Mouse (Mus musculus): ENCODE results near the gene Tmcc3. TPM values are rescaled to one million over a fixed set of nuclear protein-coding genes. Genes with fewer than 3 reads are reported as not detected.

Gene Tmcc3
- total RNA-seq, 2 experiments from 2014 or later: 24.6 to 34.6 TPM

- DNase-seq (ENCODE audit: low spot score): peak; percentile 58
- intact Hi-C loops (cut with DNase I): loop anchor here (1.0 to 2.0 kb wide), 5 partner anchors 54 to 201 kb away; no protein-coding TSS in a partner anchor
These were observed 96.8 kb downstream of the Tmcc3 start for GRCm38 (mm10) chr10:94408356-94409146.

DNA sequence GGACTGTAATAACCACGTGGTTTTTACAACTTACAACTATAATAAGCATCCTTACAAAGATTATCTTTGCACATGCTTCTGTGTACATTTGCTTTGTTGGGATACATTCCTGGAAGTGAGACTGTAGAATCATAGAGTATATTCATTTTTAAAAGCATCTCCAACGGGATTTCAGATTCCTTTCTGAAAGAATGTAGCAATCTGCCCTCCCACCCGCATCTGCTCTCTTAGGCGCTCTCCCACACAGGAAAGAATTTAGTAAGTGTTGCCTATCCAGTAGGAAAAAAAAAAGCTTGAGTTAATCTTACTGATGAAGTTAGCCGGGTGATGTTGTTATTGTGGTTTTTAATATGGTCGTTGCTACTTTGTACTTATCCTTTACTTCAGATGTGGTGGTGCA, 97.9 kb downstream of the Tmcc3 start:
- intact Hi-C loops (cut with DNase I): loop anchor here (2.0 kb wide), 4 partner anchors 53 to 153 kb away; no protein-coding TSS in a partner anchor
- DNase-seq (ENCODE audit: low spot score): no peak

DNA sequence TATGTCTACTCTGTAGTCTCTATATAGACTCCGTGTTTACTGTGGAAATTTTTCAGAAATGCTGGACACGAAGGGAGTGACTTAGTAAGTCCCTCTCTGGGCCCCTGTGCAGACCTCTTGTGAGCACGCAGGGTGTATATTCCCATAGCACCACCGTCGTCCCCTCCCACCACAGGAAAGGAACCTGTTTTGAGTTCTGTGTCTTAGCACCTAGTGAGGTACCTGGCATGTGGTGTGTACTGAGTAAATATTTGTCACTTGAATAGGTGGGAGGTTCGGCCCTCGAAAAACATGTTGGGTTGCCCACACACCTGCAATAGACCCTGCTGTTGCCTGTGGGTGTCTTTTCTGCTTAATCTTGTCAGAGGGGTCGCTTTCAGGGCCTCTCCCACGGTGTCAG, 99.8 kb downstream of the Tmcc3 start:
- intact Hi-C loops (cut with DNase I): no loop called here

GRCm38 (mm10) chr10:94413770-94414651, 102.3 kb downstream of the Tmcc3 start:
- DNase-seq (ENCODE audit: low spot score): no peak
- intact Hi-C loops (cut with DNase I): no loop called here

More for the DNA sequence above, 99.8 kb downstream of the Tmcc3 start:
- DNase-seq (ENCODE audit: low spot score): no peak

DNA sequence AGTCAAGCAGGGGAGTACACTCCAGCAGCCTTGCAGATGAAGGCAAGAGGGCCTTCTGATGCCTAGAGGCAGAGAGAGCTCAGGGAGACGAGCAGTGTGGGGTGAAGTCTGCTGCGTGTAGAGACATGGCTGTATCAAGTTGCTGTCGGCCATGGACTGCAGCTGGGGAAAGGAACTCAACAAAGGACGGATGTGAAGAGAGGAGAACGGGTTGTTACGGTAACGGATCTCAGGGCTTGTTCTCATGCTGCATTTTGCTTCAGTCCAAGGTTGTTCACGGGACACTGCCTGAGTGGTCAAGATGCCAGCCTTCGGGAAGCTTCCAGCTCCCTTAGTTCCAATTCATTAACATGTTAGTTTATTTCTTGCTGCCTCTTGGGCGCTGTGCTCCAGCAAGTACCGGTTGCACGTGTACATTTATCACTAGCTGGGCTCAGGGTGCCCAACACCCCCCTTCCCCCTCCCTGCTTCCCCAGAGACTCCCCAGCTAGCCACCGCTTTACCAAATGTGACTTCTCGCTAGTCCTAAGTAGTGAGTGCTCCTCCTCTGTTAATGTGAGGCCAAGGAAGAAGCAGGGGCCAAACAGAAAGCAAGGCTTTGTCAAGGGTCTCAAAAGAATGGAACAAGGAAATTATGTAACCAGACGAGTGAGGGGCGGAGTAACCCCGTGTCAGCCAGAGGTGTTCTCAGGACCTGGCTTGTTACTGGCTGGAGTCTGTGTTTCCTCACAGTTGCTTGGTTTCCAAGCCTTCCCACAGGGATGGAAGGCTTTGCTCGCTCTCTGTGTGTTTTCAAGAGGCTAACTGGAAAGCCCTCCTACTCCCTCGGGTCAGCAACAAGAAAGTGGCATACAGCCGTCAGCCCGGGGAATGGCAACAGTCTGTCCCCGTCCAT, 104.4 kb downstream of the Tmcc3 start:
- intact Hi-C loops (cut with DNase I): no loop called here
- no peak for DNase-seq (ENCODE audit: low spot score)

- DNase-seq (ENCODE audit: low spot score): no peak
- intact Hi-C loops (cut with DNase I): no loop called here
These were observed 105.9 kb downstream of the Tmcc3 start for GRCm38 (mm10) chr10:94417643-94418042.

DNA sequence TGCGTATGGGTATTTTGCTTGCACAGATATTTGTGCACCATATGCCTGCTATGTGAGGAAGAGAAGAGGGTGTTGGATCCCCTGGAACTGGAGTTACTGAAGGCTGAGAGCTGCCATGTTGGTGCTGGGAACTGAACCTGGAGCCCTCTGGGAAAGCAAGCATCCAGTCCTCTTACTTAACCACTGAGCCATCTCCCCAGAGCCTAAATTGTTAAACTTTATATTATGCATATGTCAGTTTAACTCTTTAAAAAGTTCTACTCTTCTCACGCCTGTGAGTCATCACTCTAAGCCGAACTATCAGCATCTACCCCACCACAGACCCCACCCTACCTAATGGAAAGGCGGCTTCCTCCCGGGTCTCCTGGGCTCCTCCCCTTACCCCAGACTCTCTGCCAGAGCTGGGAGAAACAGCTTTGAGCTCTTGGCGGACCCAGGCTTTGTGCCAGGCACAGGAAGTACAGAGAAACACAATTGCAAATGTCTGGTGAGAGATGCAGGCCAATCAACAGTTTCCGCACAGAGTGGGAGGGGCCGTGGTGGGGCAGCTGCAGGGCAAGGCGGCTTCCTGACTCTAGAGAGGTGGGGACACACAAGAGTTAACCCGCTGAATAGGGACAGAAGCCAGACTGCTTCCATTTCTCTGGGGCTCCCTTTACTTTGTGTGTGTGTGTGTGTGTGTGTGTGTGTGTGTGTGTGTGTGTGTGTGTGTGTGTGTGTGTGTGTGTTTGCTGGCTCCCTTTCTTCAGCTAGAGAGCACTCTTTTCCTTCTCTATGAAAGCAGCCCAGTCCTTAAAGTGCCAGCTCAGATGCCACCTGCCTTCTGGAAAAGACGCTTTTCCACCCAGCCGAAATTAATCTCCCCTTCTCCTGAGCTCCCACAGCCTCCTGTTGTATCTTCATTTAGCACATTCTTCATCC, 114.5 kb downstream of the Tmcc3 start:
- intact Hi-C loops (cut with DNase I): loop anchor here (5.0 kb wide), 3 partner anchors 36 to 151 kb away; no protein-coding TSS in a partner anchor
- peak; percentile 78 for DNase-seq (ENCODE audit: low spot score)

DNA sequence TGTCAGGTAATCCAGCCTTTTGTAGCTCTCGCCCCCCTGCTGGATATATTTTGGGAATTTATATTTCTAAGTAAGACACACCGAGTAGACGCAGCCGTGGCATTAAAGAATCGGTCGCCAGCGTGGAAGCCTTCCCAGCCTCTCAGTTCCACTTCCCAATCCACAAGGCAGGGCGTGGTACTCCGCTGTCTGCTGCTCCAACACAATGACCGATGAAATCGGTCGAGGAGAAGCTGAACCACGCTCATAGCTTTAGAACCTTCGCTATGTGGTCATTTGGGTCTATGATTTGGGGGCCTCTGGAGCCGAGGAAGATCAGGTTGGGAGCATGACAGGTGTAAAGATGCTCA, 115.1 kb downstream of the Tmcc3 start:
- DNase-seq (ENCODE audit: low spot score): no peak
- intact Hi-C loops (cut with DNase I): loop anchor here (5.0 kb wide), 3 partner anchors 35 to 150 kb away; no protein-coding TSS in a partner anchor

DNA sequence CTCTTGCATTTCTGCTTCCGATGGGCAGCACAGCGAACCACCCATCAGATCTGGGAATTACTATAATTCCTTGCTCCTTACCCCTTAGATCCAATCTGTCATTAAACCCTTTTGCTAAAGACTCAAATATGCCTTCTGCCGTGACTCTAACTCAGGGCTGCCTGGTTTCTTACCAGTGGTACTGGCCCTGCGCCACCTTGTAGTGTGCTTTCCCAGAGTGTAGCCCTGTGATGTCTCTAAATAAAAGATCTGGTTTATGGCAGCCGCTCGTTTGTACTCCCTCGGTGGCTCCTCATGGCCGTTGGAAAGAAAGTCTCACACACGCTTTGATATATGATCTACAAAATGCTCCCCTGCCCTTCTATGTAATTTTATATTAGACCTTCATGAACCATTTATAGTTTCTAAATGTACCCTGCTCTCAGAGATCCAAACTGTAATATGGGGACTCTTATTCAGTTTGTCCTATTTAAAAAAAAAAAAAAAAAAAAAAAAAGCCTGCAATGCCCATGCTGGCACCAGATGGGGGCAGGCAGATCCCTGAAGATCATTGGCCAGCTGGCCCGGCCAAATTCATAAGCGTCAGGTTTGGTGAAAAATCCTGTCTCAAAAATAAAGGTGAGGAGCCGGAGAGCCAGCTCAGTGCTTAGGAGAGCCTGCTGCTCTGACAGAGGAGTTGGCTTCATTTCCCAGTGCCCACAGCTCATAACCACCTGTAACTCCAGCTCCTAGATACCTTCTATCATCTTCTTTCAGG, 116.6 kb downstream of the Tmcc3 start:
- DNase-seq (ENCODE audit: low spot score): no peak
- intact Hi-C loops (cut with DNase I): loop anchor here (5.0 kb wide), 3 partner anchors 34 to 149 kb away; no protein-coding TSS in a partner anchor

- intact Hi-C loops (cut with DNase I): loop anchor here (5.0 kb wide), 1 partner anchor 87 kb away; no protein-coding TSS in a partner anchor
These were observed 118.8 kb downstream of the Tmcc3 start for GRCm38 (mm10) chr10:94430566-94430965.

GRCm38 (mm10) chr10:94432933-94433332, 121.2 kb downstream of the Tmcc3 start:
- intact Hi-C loops (cut with DNase I): loop anchor here (5.0 kb wide), 1 partner anchor 84 kb away; no protein-coding TSS in a partner anchor
- peak; percentile 60 for DNase-seq (ENCODE audit: low spot score)

More at GRCm38 (mm10) chr10:94430566-94430965, 118.8 kb downstream of the Tmcc3 start:
- DNase-seq (ENCODE audit: low spot score): no peak

GRCm38 (mm10) chr10:94433901-94434300, 122.2 kb downstream of the Tmcc3 start:
- intact Hi-C loops (cut with DNase I): loop anchor here (5.0 kb wide), 1 partner anchor 83 kb away; no protein-coding TSS in a partner anchor

GRCm38 (mm10) chr10:94442725-94443124, 131.0 kb downstream of the Tmcc3 start:
- intact Hi-C loops (cut with DNase I): no loop called here
- DNase-seq (ENCODE audit: low spot score): no peak

More at GRCm38 (mm10) chr10:94433901-94434300, 122.2 kb downstream of the Tmcc3 start:
- DNase-seq (ENCODE audit: low spot score): no peak

DNA sequence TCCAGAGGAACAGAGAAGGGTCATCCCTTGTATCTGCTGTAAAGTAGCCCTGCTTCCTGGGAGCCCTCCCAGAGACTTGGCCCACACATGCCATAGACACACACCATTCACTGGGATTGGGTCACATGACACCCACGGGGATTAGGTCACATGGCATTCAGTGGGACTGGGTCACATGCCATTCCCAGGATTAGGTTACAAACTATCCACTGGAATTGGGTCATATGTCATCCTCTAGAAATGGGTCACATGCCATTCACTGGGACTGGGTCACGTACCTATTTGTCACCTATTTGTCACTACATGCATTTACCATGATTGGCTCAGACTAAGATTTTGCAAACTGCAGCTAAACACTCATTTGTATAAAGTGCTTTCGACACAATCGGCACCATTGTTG, 131.7 kb downstream of the Tmcc3 start:
- no peak for DNase-seq (ENCODE audit: low spot score)
- intact Hi-C loops (cut with DNase I): no loop called here

GRCm38 (mm10) chr10:94445192-94445591, 133.4 kb downstream of the Tmcc3 start:
- no peak for DNase-seq (ENCODE audit: low spot score)
- intact Hi-C loops (cut with DNase I): no loop called here

DNA sequence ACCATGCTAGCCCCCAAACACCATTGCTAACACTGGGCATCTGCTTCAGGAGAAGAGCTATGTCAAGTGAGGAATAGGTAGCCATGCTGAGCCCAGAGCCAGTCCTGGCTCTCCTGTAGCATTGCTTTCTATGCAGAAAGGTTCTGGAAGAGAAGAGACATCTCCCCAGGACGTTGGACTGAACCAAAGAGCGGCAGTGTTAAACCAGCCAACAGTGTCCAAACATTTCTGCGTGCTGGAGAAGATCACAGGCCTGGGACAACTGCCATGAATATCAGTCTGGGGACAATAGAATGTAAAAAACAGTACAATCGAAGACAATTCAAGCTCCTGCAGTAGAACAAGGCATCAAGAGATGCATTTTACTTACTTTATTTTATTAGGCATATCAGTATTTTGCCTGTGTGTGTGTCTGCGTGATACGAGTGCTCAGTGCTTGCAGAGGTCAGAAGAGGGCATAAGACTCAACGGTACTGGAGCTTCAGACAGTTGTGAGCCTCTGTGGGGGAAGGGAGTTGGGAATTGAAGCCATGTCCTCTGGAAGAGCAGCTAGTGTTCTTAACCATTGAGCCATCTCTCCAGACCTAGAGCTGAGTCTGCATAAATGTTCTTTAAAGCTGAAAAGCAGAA, 134.7 kb downstream of the Tmcc3 start:
- no peak for DNase-seq (ENCODE audit: low spot score)
- intact Hi-C loops (cut with DNase I): no loop called here

DNA sequence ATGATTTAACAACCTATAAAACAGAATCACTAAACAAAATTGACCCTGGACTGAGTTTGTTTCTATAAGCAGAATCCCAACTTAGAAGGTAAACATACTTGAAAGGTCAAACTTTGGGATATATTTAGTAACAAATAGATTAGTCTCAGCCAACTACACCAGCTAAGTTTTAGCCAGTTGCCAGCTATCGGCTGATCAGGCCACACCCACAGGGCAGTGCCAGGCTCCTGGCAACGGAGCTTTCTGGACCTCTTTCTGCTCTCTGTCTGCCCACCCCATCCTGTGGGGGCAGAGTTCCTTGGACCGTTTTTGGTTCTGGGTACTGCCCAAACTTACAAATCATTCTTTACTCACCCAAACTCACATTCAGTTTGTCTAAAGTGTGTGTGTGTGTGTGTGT, 137.9 kb downstream of the Tmcc3 start:
- intact Hi-C loops (cut with DNase I): no loop called here
- no peak for DNase-seq (ENCODE audit: low spot score)
